Mouse (Mus musculus): ENCODE measurements around the gene Kctd2.

- TF ChIP-seq CTCF (IDR thresholded peaks at IDR 0.05; ENCODE audit: control insufficient read depth, insufficient read depth, insufficient replicate concordance, low read depth, low read length) = no peak
- TF ChIP-seq POLR2A (IDR thresholded peaks at IDR 0.05; ENCODE audit: control insufficient read depth, low read depth, low read length) = no peak
Measured at GRCm38 (mm10) chr11:115374695-115375425, 45.1 kb upstream of the Kctd2 start.
